Mouse (Mus musculus) induced T-regulatory cell, adult 2 months (primary cell): Measurements from ENCODE around the gene Mast3.

Experiments
- DNase-seq: peaks from one replicate; pipeline ENCODE4 v3.0.0-alpha.2; 2012; ENCODE audit warnings: low read depth

Gene Mast3

DNA sequence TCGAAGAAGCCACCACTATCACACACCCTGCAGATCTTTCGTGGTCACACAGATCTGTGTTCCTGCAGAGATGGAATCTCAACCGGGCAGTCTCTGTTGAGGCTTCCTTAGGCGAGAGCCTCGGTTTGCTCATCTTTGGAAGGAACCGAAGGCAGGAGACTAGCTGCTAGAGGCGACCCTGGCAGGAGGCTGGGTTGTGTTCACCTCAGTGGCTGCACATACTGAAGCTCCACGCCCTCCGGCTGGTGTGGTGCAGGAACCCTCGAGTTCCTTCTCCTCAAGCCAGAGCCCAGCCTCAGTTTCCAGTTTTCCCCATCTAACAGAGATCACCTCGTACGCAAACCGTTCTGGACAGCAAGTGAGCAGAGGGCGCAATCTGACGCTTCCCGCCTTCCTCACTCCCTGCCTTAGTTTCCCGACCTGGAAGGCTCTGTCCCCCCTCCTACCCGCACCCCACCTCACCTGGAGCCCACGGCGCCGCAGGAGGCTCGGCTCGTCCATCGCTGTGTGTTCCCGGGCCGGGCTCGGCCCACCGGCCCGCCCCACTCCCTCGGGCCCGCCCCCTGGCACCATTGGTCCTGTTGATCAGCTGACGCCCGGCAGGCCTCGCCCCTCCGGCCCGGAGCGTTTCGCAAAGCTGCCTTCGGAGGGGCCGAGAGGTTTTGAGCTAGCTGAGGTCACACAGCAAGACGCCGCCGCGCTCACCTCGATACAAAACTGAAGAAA, at the start of gene Mast3:
Gene Mast3, minus strand, starts transcription at position 574 of the 726 bp plus-strand sequence.
- peak; percentile 90 for DNase-seq

DNA sequence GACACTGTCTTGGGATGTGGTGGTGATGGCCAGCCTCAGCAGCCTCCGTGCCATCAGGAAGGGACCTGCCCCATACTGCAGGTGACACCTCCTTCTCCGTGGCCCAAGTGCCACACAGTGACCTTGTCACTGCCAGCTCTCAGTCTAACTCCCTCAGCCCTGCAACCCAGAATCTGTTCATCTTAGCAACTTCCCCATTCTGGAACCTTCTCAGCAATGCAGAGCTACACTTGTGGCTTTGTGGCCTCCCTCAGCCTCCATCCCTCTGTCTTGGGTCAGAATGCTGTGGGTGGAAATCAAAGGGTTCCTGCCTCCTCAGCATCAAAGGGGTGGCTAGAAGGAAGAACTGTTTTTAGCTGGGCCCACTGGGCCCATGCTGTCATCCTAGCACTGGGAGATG, 49.0 kb upstream of the Mast3 start:
- no peak for DNase-seq

DNA sequence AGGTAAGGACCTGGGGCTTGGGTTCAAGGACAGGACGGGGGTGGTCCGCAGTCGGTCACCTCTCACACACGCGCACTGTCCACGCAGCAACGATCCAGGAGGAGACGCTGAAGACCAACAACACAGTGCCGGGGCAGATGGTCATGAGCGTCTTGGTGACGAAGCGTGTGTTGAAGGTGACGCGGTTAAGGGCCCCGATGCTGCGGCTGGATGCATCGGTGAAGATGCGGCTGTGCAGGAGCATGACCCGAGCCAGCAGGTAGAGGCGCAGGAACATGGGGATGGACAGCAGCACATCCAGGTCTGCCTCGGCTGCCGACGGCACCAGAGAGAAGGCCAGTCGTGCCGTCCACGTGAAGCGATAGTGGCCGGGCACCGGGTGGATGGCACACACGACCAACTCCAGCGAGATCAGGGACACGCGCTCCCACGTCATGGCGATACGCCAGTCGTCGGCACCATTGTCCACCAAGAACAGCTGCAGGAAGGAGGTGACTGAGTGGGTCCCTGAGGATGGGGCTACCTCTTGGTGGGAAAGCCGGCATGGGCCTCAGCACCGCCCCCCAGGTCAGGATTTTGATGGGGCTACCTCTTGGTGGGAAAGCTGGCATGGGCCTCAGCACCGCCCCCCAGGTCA, 47.9 kb upstream of the Mast3 start:
- DNase-seq: no peak

DNA sequence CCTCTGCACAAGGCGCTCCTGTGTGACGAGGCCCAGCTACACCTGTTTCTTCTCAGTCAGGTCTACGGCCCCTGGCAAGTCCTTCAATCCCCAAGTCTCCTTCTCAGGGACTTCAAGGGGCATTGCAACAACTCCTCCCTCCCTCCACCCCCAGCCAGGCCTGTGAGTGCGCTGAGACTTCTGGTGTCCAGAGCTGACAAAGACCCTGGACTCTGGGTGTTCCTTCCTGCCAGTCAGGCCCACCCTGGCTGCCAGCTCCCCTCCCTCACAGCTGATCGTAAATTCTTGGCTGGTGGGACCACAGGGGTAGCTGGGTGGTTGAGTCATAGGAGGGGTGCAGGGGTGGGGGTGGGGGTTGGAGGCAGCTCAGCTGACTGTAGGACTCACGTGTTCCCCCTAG, 47.0 kb upstream of the Mast3 start:
- no peak for DNase-seq

DNA sequence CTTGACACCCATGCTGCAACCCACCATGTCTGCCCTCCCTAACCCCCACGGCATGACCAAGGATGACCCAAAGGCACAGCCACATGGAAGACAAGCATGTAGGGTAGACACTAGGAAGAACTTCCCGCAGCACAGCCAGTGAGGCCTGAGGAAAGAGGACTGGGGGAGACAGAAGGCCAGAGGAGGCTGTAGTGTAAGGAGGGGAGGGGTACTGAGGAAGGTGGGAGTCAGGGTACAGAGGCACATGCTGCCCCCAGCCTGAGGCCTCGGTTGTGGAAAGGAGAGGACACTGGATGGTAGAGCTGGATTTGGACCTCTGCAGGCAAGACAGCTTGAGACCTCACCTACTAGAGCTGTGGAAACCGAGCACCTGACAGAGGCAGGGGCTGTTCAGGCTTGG, 46.1 kb upstream of the Mast3 start:
- DNase-seq: no peak

DNA sequence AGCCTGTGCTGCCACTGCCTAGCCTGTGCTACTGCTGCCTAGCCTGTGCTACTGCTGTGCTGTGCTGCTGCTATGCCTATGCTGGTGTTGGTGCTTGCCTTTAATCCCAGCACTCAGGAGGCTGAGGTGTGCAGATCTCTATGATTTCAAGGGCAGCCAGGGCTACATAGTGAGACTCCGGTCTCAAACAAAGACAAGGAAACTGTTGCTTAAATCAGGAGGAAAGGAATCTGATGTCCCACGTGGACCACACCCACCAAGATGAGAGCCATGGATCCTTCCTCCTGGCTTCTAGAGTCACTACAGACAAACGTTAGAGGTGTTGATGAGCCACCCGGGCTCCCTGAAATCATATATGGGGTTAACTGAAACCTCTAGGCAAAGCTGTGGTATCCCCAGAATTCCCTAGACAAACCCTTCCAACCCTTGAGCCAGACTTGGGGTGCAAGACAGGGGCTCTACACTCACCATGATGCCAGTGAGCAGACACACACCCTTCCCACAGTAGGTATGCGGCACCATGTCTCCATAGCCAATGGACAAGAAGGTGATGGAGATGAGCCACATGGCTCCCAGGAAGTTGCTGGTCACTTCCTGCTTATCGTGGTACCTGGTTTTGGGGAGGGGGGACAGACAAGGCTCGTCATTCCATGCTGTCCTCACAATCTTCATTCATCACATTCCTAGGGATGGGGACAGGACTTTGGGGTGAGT, 45.4 kb upstream of the Mast3 start:
- DNase-seq: no peak

DNA sequence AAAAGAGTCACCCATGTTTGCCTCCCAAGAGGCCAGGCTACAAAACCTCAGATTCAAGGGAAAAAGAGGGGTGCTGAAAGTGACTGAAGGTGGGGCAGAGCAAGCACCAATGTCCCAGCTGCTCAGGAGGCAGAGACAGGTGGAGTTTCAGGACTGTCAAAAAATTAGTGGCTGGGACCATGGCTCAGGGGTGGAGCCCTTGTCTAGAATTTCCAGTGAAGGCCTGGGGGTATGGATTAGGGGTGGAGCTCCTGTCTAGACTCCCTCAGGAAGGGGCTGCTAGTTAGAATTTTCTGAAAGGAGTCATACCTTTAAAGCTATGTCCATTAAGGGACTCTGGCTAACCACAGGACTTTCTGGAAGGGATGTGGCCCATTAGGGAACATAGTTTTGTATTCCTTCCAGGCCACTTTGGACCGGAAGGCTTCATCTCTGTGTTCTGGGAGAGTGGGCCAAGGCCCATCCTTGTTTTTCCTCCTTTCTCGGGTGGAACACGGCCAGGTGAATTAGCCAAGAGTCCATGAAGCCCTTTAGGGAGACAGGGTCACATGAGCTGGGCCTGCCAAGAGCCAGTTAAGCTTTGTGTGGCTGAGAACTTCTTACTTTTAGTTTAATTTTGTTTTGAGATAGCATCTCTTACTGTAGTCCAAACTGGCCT, 44.6 kb upstream of the Mast3 start:
- DNase-seq: no peak

DNA sequence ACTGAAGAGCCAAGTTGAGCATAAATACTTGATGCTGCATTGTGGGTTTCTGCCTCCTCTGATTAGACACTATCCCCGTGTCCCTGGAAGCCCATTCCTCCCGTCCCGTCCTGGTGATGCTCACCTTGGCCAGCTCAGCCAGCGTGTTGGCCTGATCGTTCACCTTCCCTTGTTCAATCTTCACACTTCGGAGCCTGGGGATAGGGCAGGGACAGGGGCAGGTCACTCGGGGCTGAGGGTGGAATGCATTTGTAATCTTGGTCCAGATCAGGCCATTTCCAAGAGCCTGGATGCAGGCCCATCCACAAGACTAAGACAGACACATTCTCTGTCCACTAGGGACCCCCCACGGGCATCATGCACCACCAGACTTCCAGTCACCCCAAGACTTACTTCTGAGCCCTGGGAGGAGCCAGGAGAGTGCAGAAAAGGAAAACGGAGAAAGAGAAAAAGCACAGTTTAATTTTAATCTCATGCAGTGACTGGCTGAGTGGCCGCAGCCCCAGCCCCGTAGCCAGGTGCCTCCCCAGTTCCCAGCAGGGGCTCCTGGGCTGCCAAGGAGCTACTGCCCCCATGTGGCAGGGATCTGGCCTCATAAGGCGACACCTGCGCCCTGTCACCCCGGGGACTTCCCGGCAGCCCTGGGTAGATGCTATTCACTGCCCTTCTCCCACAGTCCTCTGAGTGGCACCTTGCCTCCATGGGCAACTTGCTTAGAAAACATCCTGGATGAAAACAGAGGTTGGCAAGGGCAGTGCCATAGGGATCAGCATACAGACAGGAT, 41.7 kb upstream of the Mast3 start:
- DNase-seq: peak; percentile 70

DNA sequence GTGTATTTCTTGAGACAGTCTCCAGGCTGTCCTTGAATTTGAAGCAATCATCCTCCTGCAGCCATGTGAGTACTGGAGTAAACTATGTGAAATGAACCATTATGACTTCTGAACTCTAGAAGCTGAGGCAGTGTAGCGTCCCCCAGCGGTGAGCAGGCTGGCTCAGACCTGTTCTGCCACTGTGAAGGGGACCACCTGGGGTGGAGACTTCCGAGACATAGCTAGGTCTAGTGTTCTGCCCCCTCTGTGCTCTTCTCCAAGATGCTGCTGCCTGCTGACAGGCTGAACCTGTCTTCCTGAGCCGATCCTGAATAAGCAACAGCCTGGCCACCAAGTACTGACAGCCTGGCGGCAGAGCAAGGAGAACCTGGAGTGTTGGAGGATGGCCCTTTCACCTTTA, 40.3 kb upstream of the Mast3 start:
- DNase-seq: no peak

DNA sequence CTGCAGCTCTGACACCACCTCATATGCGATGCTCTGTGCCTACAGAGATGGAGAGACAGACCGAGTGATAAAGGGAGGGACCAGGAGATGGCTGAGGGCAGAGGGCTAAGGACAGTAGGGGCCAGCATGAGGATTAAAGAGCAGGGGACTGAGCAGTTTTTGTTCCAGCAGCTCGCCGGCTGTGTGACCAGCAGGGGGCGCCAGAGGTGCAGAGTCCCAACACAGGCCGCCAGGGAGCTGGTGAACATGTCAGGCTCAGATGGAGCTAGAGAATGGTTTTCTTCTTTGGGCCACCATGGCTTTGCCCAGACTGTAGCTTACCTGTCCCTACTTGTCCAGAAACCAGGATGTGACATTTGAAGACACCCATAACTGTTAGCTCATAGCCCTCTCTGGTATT, 39.7 kb upstream of the Mast3 start:
- DNase-seq: peak; percentile 92

DNA sequence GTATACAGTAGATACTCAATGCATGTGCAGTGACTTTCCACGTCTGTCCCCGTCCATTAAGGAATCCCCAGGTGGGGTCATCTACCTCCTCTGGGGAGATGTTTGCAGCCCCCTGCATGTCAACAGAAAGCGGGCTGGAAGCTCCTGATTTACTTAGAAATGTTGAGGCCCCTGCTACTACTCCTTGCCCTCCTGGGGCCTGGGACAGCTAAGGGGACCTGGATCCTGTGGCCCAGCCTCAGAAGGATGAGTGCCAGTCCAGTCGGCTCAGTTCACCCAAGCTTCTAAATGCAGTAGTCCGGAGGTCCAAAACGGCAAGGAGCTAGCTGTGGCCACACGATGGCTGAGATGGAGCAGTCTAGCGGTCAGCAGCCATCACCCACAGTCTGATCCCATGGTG, 39.1 kb upstream of the Mast3 start:
- DNase-seq: no peak

DNA sequence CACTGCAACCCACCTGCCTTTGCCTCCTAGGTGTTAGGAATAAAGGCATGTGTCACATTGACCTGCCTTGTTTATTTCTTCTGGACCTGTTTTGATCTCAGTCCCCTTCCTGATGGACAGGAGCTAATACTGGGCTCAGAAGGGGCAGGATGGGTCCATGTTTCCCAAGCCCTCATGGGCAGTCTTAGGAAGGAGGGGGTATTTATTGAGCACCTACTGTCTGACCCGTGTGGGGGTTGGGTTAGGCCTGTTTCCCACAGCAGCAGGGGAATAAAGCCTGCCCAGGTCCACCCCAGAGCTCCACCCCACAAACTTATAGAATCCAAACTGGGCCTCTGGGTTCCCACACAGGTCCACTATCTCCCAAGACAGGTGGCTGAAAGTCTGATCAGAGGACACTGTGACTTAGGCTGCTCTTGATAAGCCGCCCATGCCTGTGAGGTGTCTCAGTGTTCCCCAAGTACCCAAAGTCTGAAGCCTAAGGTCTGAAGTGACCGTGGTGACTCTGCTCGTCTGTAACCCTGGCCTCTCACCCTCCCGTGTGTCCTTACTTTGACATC, 38.4 kb upstream of the Mast3 start:
- no peak for DNase-seq

DNA sequence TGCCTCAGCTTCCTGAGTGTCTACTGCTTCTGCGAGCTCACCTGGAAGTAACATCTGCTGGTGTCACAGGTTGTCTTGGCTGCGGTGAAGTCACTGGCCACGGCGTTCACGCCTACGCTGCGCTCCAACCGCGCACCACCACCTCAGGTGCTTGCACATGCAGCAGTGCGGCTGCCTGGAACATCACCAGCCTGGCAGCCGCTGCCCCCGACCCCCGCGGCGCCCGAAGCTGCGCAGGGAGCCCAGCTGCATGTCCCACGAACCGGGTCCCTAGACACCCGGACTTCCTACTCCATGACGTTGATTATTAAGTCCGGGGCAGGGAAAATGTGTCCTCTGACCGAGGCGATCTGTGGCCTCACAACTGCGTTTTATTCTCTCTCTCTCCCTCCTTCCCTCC, 37.6 kb upstream of the Mast3 start:
- no peak for DNase-seq

DNA sequence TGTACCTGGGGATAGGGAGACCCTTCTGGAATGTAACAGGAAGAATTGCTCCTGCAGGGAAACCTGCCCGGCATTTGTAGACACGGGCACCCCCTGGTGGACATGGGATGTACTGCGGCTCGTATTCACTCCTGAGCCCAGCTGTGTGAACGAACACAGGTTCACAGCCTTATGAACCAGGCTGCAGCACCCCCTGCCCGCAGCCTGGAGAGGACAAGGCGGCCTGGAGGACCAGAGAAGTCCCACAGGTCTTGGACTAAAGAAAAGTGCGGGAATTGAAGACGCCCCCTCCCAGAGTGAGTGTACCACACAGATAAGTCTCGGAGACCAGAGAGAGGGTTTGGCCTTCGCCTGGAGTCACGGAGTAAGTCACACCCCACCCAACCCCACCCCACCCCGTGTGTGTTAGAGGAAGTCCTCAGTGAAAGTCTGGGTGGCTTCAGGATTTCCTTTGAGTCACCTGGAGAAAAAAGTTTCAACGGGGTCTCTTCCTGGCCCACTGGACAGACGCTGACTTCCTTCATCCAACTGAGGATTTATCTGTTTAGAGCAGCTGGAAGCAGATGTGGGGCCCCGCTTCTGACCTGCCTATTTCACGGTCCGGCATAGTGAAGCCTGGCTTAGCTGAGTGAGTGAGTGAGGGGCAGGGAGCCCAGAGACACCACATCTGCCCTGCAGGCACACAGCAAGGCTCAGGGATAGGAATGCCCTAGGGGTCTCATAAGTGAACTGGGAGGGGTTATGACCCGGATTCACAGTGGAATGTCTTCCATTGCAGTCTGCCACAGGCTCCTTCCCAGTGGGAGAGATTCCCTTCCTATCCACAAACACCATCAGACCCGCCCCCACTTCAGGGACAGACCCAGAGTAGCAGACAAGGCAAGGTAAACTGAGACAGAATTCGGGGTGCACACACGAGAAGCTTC, 36.6 kb upstream of the Mast3 start:
- peak; percentile 92 for DNase-seq

DNA sequence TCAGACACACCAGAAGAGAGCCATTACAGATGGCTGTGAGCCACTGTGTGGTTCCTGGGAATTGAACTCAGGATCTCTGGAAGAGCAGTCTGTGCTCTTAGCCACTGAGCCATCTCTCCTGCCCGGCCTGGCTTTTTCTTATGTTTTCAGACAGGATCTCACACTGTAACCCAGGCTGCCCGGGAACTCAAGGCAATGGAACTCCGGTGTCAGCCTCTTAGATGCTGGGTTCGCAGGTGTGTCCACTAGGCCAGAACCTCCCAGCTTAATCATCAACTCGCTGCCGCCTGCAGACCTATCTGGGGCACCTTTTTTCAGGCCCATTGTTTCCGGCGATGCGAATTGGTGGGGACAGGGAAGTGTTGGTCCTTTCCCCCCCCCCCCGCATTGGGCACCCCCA, 35.7 kb upstream of the Mast3 start:
- no peak for DNase-seq

DNA sequence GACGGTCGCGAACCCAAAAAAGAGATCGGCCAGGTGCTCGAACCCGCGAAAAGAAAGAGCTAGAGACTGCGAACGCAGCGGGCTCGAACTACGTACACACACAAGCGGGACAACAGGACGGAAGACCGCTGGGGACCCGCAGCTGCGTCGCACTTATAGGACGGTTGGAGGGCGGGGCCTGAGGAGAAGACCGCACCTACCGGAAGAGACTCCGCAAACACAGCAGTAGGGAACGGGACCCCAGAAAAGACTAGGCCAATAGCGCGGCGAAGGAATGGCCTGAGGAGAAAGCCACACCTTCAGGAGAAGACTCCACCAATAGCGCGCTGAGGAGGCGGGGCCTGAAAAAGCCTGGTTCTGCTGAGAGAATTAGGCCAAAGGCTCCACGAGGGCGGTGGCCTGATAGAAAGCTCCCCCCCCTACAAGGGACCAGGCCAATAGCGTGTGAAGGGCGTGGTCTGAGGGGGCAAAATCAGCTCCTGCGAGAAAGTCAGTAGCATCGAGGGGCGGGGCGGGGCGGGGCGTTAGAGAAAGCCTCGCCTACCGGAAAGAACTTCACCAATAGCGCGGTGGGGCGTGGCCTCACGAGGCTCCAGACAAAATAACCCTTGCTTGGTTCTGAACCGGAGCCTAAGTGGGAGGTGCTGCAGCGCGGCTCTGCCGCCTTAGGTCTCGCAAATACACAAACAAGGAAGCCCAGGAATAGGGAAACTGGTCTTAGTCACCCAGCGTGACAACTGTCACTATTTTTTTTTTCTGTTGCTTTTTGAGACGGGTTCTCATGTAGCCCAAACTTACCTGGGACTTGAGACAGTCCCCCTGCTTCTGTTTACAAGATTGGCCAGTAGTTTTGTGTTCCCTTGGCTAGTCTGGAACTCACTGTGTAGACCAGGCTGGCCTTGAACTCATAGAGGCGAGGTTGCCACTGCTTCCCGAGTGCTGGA, 34.8 kb upstream of the Mast3 start, which contains the start of gene Arrdc2:
Gene Arrdc2, minus strand, starts transcription at position 313 of the 944 bp plus-strand sequence.
- DNase-seq: peak; percentile 100

DNA sequence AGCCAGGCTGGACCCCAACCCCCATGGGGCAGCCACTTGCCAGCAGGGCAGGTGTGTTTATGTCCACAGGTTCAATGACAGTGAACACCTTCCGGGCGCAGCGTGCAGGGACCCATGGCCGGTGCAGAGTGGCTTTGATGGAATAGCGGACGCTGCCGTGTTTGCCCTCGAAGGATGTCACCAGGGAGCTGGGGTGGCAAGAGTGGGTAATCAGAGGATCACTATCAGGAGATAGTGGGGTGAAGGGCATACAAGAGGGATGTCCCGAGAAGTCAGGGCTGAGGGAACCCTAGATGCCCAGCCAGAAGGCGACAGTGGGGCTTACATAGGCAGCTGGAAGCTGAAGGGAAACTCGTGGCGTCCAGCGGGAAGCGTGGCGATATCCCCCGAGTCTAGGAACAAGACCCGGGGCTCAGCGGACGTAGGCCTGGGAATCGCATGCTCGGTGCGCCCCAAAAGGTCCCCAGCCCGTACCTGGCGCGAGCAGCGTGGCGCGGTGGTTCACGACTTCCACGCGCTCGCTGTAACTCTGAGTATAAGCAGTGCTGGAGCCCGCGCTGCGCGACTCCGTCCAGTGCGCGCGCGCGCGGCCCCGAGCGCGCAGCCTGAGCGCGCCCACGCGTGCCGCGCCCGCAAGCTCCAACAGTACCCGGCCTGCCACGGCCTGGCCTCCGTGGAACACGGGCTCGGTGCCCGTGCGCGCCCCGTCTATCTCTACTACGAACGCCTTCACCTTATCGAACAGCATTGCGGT, 34.0 kb upstream of the Mast3 start:
- DNase-seq: no peak

DNA sequence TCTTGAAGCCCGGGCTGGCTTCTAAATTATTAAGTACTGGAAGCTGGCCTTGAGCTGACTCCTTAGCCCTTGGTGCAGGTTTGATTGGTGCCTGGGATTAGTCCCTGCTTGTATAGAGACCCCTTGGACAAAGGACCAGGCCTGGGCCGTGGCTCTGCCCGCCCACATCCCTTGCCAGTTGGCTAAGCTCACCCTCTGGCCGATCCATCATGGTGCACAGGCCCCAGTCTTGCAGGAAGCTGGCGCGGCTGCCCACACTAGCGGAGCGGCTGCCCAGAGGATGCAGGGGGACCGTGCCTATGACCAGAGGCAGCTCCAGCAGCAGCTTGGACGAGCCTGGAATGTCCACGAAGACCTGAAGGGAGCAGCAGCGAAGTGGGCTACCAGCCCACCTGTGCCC, 31.8 kb upstream of the Mast3 start:
- no peak for DNase-seq

DNA sequence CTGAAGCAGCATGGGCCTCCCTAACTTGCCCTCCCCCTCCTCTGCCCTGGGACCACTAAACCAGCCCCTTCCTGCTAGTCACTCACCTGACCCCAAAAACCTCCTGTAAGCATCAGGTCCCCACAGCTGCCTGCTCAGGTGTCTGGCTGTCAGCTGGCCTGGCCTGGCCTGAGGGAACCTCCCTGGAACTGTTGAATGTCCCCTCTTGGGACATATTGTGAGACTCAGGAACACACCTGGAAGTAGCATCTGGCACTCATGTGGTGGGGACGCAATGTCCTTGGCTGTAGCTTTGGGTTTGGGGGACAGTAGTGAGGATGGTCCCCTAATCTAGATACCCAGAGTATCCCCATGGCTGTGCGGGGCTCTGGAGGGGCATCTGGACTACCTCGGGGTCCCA, 29.2 kb upstream of the Mast3 start:
- DNase-seq: no peak
